ENCODE assay signal across 9 mouse cellular contexts in genomic region chr9:3026741-3027140, GRCm38 (mm10). TPM values are rescaled to one million over a fixed set of nuclear protein-coding genes. Genes with fewer than 3 reads are reported as not detected.
"Had no signal": no experiment of that assay in that cellular context is flagged by ENCODE, and none has a peak within 500 bp of the region (broad histone marks: within the 10 kb centered on the region; RNA-seq: fewer than 3 reads in every experiment).

No protein-coding gene starts in this region.

RNA-seq across cellular contexts. Expression of gene Gm10717, which starts 1.5 kb away (rescaled TPM):
- total RNA-seq: left cerebral cortex, postnatal 25 days; left cerebral cortex, postnatal 36 days; liver, adult 2 months; megakaryocyte progenitor cell, adult 5-6 weeks; midbrain, postnatal 0 days had no signal

RNA-seq across cellular contexts. Expression of gene Gm10718, which starts 3.4 kb away (rescaled TPM):
- total RNA-seq: midbrain, postnatal 0 days had no signal

RNA-seq across cellular contexts. Expression of gene Gm17535, which starts 7.7 kb away (rescaled TPM):
- total RNA-seq: left cerebral cortex, postnatal 10 days; left cerebral cortex, postnatal 14 days; left cerebral cortex, postnatal 25 days; left cerebral cortex, postnatal 36 days; left cerebral cortex, postnatal 4 days; liver, adult 2 months; megakaryocyte progenitor cell, adult 5-6 weeks; megakaryocyte, adult 5-6 weeks; midbrain, postnatal 0 days had no signal

RNA-seq across cellular contexts. Expression of gene Gm10719, which starts 9.5 kb away (rescaled TPM):
- total RNA-seq: left cerebral cortex, postnatal 10 days; left cerebral cortex, postnatal 25 days had no signal

RNA-seq across cellular contexts. Expression of gene Gm10715, which starts 9.9 kb away (rescaled TPM):
- total RNA-seq: left cerebral cortex, postnatal 10 days; left cerebral cortex, postnatal 14 days; left cerebral cortex, postnatal 25 days; left cerebral cortex, postnatal 36 days; left cerebral cortex, postnatal 4 days; liver, adult 2 months; megakaryocyte progenitor cell, adult 5-6 weeks; megakaryocyte, adult 5-6 weeks; midbrain, postnatal 0 days had no signal
